ENCODE assay signal across 9 mouse cellular contexts in genomic region chr2:167497272-167497671, GRCm38 (mm10). TPM values are rescaled to one million over a fixed set of nuclear protein-coding genes. Genes with fewer than 3 reads are reported as not detected.
DNase-seq lines count a peak whose midpoint lies in the region; ATAC-seq lines count a peak whose summit lies in the region.
"Had no signal": no experiment of that assay in that cellular context is flagged by ENCODE, and none has a peak within 500 bp of the region (broad histone marks: within the 10 kb centered on the region; RNA-seq: fewer than 3 reads in every experiment).

No protein-coding gene starts in this region.

- peaks cover 5% of the 10 kb centered on the region; the same call in 1 of the 2 replicates for H3K4me1 ChIP-seq in midbrain, embryonic 14.5 days (ENCODE audit: control insufficient read depth, insufficient read depth, low read length)
- peaks cover 5% of the 10 kb centered on the region; the same call in 1 of the 2 replicates for H3K4me1 ChIP-seq in midbrain, embryonic 15.5 days
- peaks cover 16% of the 10 kb centered on the region for H3K4me1 ChIP-seq in liver, embryonic 13.5 days (replicated peaks)

- H3K9me3 ChIP-seq in midbrain, embryonic 14.5 days (ENCODE audit: control insufficient read depth, low read length) = no peaks in the 10 kb centered on the region
- H3K9me3 ChIP-seq in midbrain, embryonic 15.5 days = no peaks in the 10 kb centered on the region
- H3K9me3 ChIP-seq in liver, embryonic 13.5 days (replicated peaks) = no peaks in the 10 kb centered on the region
- H3K9me3 ChIP-seq: hindbrain, embryonic 15.5 days had no signal

- H3K4me3 ChIP-seq in midbrain, embryonic 14.5 days (replicated peaks; ENCODE audit: low read depth, low read length) = no peak overlapping the region
- H3K4me3 ChIP-seq in midbrain, embryonic 15.5 days = no peak overlapping the region
- H3K4me3 ChIP-seq in liver, embryonic 13.5 days (replicated peaks) = no peak overlapping the region
- H3K4me3 ChIP-seq: hindbrain, embryonic 15.5 days had no signal

- intact Hi-C loops in left cerebral cortex, postnatal 10 days (cut with DNase I) = no loop called here

- ATAC-seq in midbrain, embryonic 14.5 days (ENCODE audit: low FRiP score, low TSS enrichment) = no peak
- ATAC-seq in midbrain, embryonic 15.5 days (replicated peaks) = no peak
- no peak for ATAC-seq in liver, embryonic 13.5 days (ENCODE audit: low read depth)

- H3K27me3 ChIP-seq in midbrain, embryonic 14.5 days (ENCODE audit: control insufficient read depth, insufficient read depth, low read length) = no peaks in the 10 kb centered on the region
- H3K27me3 ChIP-seq in midbrain, embryonic 15.5 days (replicated peaks) = no peaks in the 10 kb centered on the region
- H3K27me3 ChIP-seq in liver, embryonic 13.5 days = no peaks in the 10 kb centered on the region
- H3K27me3 ChIP-seq: hindbrain, embryonic 15.5 days had no signal

- no peak overlapping the region for H3K4me2 ChIP-seq in midbrain, embryonic 14.5 days (ENCODE audit: low read length)
- H3K4me2 ChIP-seq in midbrain, embryonic 15.5 days = no peak overlapping the region
- H3K4me2 ChIP-seq in liver, embryonic 13.5 days = no peak overlapping the region
- H3K4me2 ChIP-seq: hindbrain, embryonic 15.5 days had no signal

- 76% methylated on average over 5 of the region's 5 CpGs for WGBS in midbrain, embryonic 14.5 days
- 77% methylated on average over 5 of the region's 5 CpGs for WGBS in midbrain, embryonic 15.5 days
- WGBS in liver, embryonic 13.5 days (ENCODE audit: insufficient replicate concordance) = 65% methylated on average over 5 of the region's 5 CpGs

- no peak overlapping the region for H3K9ac ChIP-seq in midbrain, embryonic 14.5 days (replicated peaks; ENCODE audit: low read length)
- H3K9ac ChIP-seq in midbrain, embryonic 15.5 days = no peak overlapping the region
- no peak overlapping the region for H3K9ac ChIP-seq in liver, embryonic 13.5 days
- H3K9ac ChIP-seq: hindbrain, embryonic 15.5 days had no signal

- no peaks in the 10 kb centered on the region for H3K36me3 ChIP-seq in midbrain, embryonic 14.5 days (ENCODE audit: control insufficient read depth, insufficient read depth, low read length)
- no peaks in the 10 kb centered on the region for H3K36me3 ChIP-seq in midbrain, embryonic 15.5 days (replicated peaks)
- H3K36me3 ChIP-seq in liver, embryonic 13.5 days = no peaks in the 10 kb centered on the region
- H3K36me3 ChIP-seq: hindbrain, embryonic 15.5 days had no signal

- peak; percentile 60 to 67 for DNase-seq in cerebellum, postnatal 10 days
- no peak for DNase-seq in cerebellum, postnatal 4 days (ENCODE audit: low spot score in 2 of 2)
- DNase-seq in midbrain, embryonic 14.5 days = peak; percentile 47
- peak; percentile 46 for DNase-seq in liver, embryonic 13.5 days
- DNase-seq in spleen, postnatal 14 days (ENCODE audit: low spot score in 2 of 2) = peak; percentile 29 to 64
- DNase-seq in left cerebral cortex, adult 11 months (ENCODE audit: low spot score) = no peak
- DNase-seq in left cerebral cortex, postnatal 10 days (ENCODE audit: extremely low spot score in 1 of 2, low spot score in 2 of 2) = no peak

- H3K27ac ChIP-seq in midbrain, embryonic 14.5 days (replicated peaks; ENCODE audit: low read depth, low read length) = no peak overlapping the region
- no peak overlapping the region for H3K27ac ChIP-seq in midbrain, embryonic 15.5 days
- H3K27ac ChIP-seq in liver, embryonic 13.5 days = no peak overlapping the region
- H3K27ac ChIP-seq: hindbrain, embryonic 15.5 days had no signal

RNA-seq across cellular contexts. Expression of gene Spata2, which starts 4.6 kb away (rescaled TPM):
- polyA plus RNA-seq in midbrain, embryonic 14.5 days (2014; fragmentation: Nextera tagmentation; extraction: Ambion mirVana) = 27.4 and 29.9 TPM in 2 replicates
- 34.3 and 34.7 TPM in 2 replicates for polyA plus RNA-seq in midbrain, embryonic 15.5 days (2015; fragmentation: Nextera tagmentation; extraction: Ambion mirVana)
- 7.0 and 9.4 TPM in 2 replicates for polyA plus RNA-seq in liver, embryonic 13.5 days (2015; fragmentation: Nextera tagmentation; extraction: Ambion mirVana)
- 10 to 100 TPM; 68.2 to 69.8 TPM for total RNA-seq in left cerebral cortex, postnatal 10 days (2021)

RNA-seq across cellular contexts. Expression of gene Rnf114, which starts 4.8 kb away (rescaled TPM):
- 127 and 146 TPM in 2 replicates for polyA plus RNA-seq in midbrain, embryonic 14.5 days (2014; fragmentation: Nextera tagmentation; extraction: Ambion mirVana)
- polyA plus RNA-seq in midbrain, embryonic 15.5 days (2015; fragmentation: Nextera tagmentation; extraction: Ambion mirVana) = 131 and 140 TPM in 2 replicates
- polyA plus RNA-seq in liver, embryonic 13.5 days (2015; fragmentation: Nextera tagmentation; extraction: Ambion mirVana) = 32.5 and 33.2 TPM in 2 replicates
- 10 to 100 TPM; 31.5 to 34.3 TPM for total RNA-seq in left cerebral cortex, postnatal 10 days (2021)

RNA-seq across cellular contexts. Expression of gene Snai1, which starts 40.7 kb away (rescaled TPM):
- polyA plus RNA-seq in midbrain, embryonic 14.5 days (2014; fragmentation: Nextera tagmentation; extraction: Ambion mirVana) = 0.53 and 4.4 TPM in 2 replicates
- 5.1 and 6.4 TPM in 2 replicates for polyA plus RNA-seq in midbrain, embryonic 15.5 days (2015; fragmentation: Nextera tagmentation; extraction: Ambion mirVana)
- 1.8 and 2.5 TPM in 2 replicates for polyA plus RNA-seq in liver, embryonic 13.5 days (2015; fragmentation: Nextera tagmentation; extraction: Ambion mirVana)
- total RNA-seq in left cerebral cortex, postnatal 10 days (2021) = 1 to 10 TPM in 1 of 2 experiments, under 1 TPM in 1; 0.47 to 1.6 TPM

Comparison
In these comparisons a context has a peak if more than half of its experiments do, and no peak if none do; other contexts are left out.
1. DNase-seq: peak in cerebellum, postnatal 10 days (2 of 2), midbrain, embryonic 14.5 days (single experiment), liver, embryonic 13.5 days (single experiment) and spleen, postnatal 14 days (2 of 2); none in cerebellum, postnatal 4 days (0 of 2), left cerebral cortex, adult 11 months (single experiment) and left cerebral cortex, postnatal 10 days (0 of 2).